Comparison of ENCODE assay signal across 15 mouse cellular contexts in genomic region chr2:45226045-45226370, GRCm38 (mm10).
DNase-seq lines count a peak whose midpoint lies in the region; ATAC-seq lines count a peak whose summit lies in the region.
"Had no signal": no experiment of that assay in that cellular context is flagged by ENCODE, and none has a peak within 500 bp of the region (broad histone marks: within the 10 kb centered on the region; RNA-seq: fewer than 3 reads in every experiment).

No protein-coding gene starts in this region.

- H3K9ac ChIP-seq in neural tube, embryonic 12.5 days = no peak overlapping the region
- H3K9ac ChIP-seq in neural tube, embryonic 15.5 days (replicated peaks) = no peak overlapping the region
- no peak overlapping the region for H3K9ac ChIP-seq in midbrain, embryonic 13.5 days (replicated peaks)
- H3K9ac ChIP-seq in intestine, embryonic 16.5 days (ENCODE audit: low read depth, low read length) = no peak overlapping the region
- H3K9ac ChIP-seq: liver, postnatal 0 days had no signal

- no peaks in the 10 kb centered on the region for H3K27me3 ChIP-seq in neural tube, embryonic 12.5 days (replicated peaks)
- no peaks in the 10 kb centered on the region for H3K27me3 ChIP-seq in neural tube, embryonic 15.5 days (replicated peaks)
- H3K27me3 ChIP-seq in midbrain, embryonic 13.5 days = no peaks in the 10 kb centered on the region
- no peaks in the 10 kb centered on the region for H3K27me3 ChIP-seq in intestine, embryonic 16.5 days (replicated peaks; ENCODE audit: control insufficient read depth, insufficient read depth, low read length)

- peak; percentile 44 for DNase-seq in embryo, embryonic 10.5 days (ENCODE audit: low spot score)
- DNase-seq in embryo, embryonic 11 days = no peak
- no peak for DNase-seq in left cerebral cortex, adult 11 months (ENCODE audit: low spot score)
- DNase-seq in kidney, adult 11 months = no peak
- DNase-seq: cerebellum, postnatal 25 days; layer of hippocampus, postnatal 36 days; liver; liver, postnatal 0 days had no signal

- peak overlapping the region; percentile 28; the same call in 1 of the 2 replicates for H3K4me2 ChIP-seq in neural tube, embryonic 12.5 days (replicated peaks)
- H3K4me2 ChIP-seq in neural tube, embryonic 15.5 days = no peak overlapping the region
- peak overlapping the region; percentile 28; the same call in 1 of the 2 replicates for H3K4me2 ChIP-seq in midbrain, embryonic 13.5 days (replicated peaks)
- no peak overlapping the region for H3K4me2 ChIP-seq in intestine, embryonic 16.5 days (ENCODE audit: low read depth, low read length)

- H3K4me1 ChIP-seq in neural tube, embryonic 12.5 days = peaks cover 14% of the 10 kb centered on the region; the same call in 1 of the 2 replicates
- peaks cover 10% of the 10 kb centered on the region for H3K4me1 ChIP-seq in neural tube, embryonic 15.5 days
- peaks cover 30% of the 10 kb centered on the region for H3K4me1 ChIP-seq in midbrain, embryonic 13.5 days (replicated peaks)
- H3K4me1 ChIP-seq in intestine, embryonic 16.5 days (ENCODE audit: control insufficient read depth, insufficient read depth, low read length) = no peaks in the 10 kb centered on the region

- H3K9me3 ChIP-seq in neural tube, embryonic 12.5 days = no peaks in the 10 kb centered on the region
- H3K9me3 ChIP-seq in neural tube, embryonic 15.5 days (replicated peaks) = no peaks in the 10 kb centered on the region
- no peaks in the 10 kb centered on the region for H3K9me3 ChIP-seq in midbrain, embryonic 13.5 days
- no peaks in the 10 kb centered on the region for H3K9me3 ChIP-seq in intestine, embryonic 16.5 days (ENCODE audit: control insufficient read depth, low read length)
- H3K9me3 ChIP-seq: G1E had no signal

- no peaks in the 10 kb centered on the region for H3K36me3 ChIP-seq in neural tube, embryonic 12.5 days
- no peaks in the 10 kb centered on the region for H3K36me3 ChIP-seq in neural tube, embryonic 15.5 days
- no peaks in the 10 kb centered on the region for H3K36me3 ChIP-seq in midbrain, embryonic 13.5 days
- no peaks in the 10 kb centered on the region for H3K36me3 ChIP-seq in intestine, embryonic 16.5 days (ENCODE audit: control insufficient read depth, insufficient read depth, low read length)
- H3K36me3 ChIP-seq: G1E had no signal

- WGBS in neural tube, embryonic 12.5 days = 38% methylated on average over 4 of the region's 4 CpGs
- WGBS in neural tube, embryonic 15.5 days = 38% methylated on average over 4 of the region's 4 CpGs
- 18% methylated on average over 4 of the region's 4 CpGs for WGBS in midbrain, embryonic 13.5 days
- whole genome bisulfite sequencing in intestine, embryonic 16.5 days = 58% methylated on average over 4 of the region's 4 CpGs

- H3K4me3 ChIP-seq in neural tube, embryonic 12.5 days = no peak overlapping the region
- H3K4me3 ChIP-seq in neural tube, embryonic 15.5 days (replicated peaks) = no peak overlapping the region
- H3K4me3 ChIP-seq in midbrain, embryonic 13.5 days (replicated peaks) = no peak overlapping the region
- no peak overlapping the region for H3K4me3 ChIP-seq in intestine, embryonic 16.5 days (ENCODE audit: low read length)

- ATAC-seq in neural tube, embryonic 12.5 days (ENCODE audit: low FRiP score, low read depth) = no peak
- no peak for ATAC-seq in neural tube, embryonic 15.5 days (ENCODE audit: low FRiP score)
- no peak for ATAC-seq in midbrain, embryonic 13.5 days
- no peak for ATAC-seq in intestine, embryonic 16.5 days
- ATAC-seq: CD4-positive, CD25-positive, alpha-beta regulatory T cell, adult 4 months; liver, postnatal 0 days had no signal

- 0 out of 2 replicates have a peak overlapping the region, but pooled peaks have one; percentile 22 for H3K27ac ChIP-seq in neural tube, embryonic 12.5 days
- H3K27ac ChIP-seq in neural tube, embryonic 15.5 days (replicated peaks) = no peak overlapping the region
- peak overlapping the region; percentile 82 for H3K27ac ChIP-seq in midbrain, embryonic 13.5 days
- no peak overlapping the region for H3K27ac ChIP-seq in intestine, embryonic 16.5 days (ENCODE audit: low read length)
- H3K27ac ChIP-seq: stomach, postnatal 0 days had no signal

Comparison
In these comparisons a context has a peak if more than half of its experiments do, and no peak if none do; other contexts are left out.
1. H3K27ac ChIP-seq: peak in neural tube, embryonic 12.5 days (single experiment) and midbrain, embryonic 13.5 days (single experiment); none in neural tube, embryonic 15.5 days (single experiment) and intestine, embryonic 16.5 days (single experiment).
2. H3K4me2 ChIP-seq: peak in neural tube, embryonic 12.5 days (single experiment) and midbrain, embryonic 13.5 days (single experiment); none in neural tube, embryonic 15.5 days (single experiment) and intestine, embryonic 16.5 days (single experiment).